Mouse (Mus musculus) retina, postnatal 7 days (tissue): ENCODE measurements around the gene Chd2.
A peak's percentile ranks its signal among the peaks of the same experiment; 100 is the strongest.
"Not testable (repeated sequence)": the region's sequence is repeated elsewhere in the genome, so short reads cannot be mapped to it uniquely, and the experiment has no call there.

ENCODE experiments used
- DNase-seq: peaks from one replicate; pipeline ENCODE4 v3.0.0-alpha.2; 2012; ENCODE audit warnings: low read depth, low spot score

Gene Chd2

DNA sequence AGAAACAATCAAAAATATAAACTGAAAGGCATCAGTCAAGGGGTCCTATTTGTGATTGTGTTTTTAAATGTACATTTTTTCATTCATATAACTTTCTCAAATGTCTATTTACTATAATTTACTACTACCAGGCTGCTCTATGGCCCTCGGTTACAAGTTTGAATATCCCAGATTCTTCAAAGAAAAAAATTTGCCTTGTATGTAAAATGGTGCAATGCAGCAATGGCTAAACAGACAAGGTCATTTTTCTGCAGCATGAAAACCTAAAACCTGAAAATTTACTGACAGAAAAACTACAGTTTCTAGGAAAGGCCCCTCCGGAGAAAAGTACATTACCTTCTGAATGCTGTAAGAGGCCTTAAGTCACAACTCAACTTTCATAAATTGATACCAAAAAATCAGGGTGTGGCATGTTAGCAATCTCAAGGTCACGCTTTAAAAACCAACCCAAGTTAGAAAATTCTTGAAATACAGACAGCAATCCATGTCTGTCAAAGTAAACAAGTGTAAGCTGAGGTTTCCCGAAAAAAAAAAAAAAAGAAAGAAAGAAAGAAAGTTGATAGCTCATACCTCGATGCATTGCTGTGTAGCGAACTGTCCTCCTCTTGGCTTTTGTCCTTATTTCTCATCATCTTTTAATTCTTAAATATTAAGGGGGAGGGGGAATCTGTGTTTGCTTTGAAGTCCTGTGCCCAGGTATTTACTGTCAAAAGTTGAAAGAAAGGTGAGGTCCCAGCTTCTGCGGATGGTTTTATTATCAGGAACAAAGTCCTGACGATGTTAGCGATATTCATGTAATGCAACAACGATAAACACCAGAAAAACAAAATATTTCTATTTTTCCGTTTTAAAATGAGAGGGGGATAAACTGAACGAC is 1.2 kb downstream of the Chd2 start:
- DNase-seq: no peak

DNA sequence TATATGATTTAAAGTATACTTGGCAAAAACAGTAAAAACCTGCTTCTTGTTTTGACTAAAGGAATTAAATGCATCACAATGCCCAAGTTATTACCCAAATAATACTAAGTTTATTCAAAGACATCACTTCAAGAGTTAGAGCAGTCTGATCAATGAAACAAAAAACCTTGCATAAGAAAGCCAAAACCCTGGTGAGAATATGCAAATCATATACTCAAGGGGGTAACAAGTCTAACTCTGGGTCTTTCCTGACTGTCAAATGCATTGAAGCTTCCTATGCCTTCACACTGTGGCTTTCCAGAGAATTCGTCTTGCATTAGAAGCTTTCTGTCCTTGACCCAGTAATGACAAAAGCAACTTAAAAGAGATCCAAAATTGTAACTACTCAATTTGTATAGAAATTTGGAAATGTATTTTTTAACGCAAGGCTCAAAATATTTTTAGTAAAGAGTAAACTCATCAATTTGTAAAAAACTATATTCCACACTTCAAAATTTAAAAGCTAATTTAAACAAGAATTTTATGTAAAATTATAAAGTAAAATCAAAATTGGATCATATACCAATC is 2.4 kb downstream of the Chd2 start:
- no peak for DNase-seq

DNA sequence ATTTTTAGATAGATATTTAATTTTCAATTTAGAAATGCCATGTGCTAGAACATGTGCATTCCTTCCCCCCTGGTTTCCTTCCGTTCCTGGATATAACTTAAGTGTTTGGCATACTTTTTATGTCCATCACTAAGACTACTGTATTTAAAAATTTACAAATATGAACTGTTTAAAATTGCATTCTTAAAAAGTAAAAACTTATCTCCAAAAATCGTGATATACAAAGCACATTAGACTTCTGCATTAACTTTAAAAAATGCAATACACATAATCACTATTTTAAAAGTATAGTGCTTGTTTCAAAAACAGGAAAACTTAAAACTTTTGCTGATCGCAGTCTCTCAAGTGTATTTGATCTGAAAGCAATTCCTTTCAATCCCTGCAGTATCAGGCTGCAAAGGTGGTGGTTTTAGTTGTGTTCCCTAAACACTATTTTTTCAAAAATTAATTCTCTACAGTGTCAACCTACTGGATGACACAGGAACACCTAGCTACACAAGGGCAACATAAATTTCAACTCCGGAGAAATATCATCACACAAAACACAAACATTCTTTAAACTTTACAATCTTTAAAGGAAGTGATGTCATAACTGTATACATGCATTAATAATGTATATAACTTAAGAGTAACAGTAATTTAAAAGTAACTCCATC is 3.1 kb downstream of the Chd2 start:
- DNase-seq: no peak

DNA sequence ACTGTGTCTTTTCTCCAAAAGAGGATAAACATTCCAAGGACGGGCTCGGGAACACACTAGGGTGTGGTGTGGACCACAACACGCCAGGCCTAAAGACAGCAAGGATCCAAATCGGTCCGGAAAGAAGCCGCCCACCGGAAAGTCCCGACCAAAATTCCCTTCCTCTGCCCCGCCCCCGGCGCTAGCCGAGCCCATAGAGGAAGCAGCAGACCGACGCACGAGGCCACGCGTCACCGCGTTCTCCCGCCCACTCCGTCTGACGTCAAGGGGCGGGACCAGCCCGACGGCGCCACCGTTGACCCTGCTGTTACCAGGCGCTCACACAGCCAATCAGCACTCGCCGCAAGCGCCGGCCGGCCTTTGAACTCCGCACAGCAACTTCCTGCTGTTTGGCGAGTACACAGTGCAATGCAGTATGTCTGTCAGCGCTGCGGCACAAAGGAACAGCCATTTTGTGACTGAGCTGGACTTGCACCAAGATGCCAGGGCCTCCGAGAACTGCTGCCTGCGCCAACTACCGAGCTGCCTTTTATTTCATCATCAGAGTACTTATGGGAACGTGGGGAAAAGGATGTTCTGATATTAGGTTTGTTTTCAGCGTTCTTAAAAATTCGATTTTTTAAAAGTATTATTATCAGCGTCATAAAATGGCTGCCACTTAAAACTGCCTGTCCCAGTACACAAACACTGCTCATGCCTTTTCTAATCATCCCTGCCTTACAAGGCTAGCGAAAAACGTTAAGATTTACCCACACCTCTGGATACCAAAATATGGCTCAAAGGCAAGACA is 3.8 kb downstream of the Chd2 start:
- DNase-seq: peak; percentile 97

DNA sequence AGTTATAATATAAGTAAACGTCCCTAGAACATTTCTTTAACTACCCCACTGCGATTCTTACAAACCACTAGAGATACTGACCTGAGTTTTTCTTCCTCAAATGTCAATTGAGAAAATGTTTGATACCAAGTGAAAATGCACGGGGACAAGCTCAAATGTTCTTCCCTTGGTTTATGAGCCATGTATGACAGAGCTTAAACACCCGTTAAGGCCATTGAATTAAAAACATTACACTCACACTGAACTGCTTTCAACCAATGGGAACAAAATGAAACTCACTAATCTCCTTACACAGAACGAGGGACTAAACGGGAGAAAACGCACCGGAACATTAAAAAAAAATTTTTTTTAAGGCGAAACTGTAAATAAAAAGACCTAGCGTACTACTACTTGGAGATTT is 4.4 kb downstream of the Chd2 start:
- no peak for DNase-seq

DNA sequence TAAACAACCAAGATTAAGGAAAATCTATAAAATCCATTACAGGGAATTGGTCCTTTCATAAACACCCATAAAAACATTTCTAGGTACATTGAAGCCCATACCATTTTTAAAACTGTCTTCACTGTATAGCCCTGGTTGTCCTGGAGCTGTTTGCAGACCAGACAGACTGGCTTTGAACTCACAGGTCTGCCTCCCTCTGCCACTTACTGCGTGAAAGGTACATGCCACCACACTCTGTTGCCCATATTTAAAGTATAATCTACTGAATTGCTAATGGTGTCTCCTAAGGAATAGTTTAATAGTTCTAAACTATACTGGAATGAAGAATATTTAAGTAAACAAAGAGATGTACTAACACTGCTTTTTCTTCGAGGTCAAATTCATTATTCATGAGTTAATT is 5.1 kb downstream of the Chd2 start:
- DNase-seq: no peak

DNA sequence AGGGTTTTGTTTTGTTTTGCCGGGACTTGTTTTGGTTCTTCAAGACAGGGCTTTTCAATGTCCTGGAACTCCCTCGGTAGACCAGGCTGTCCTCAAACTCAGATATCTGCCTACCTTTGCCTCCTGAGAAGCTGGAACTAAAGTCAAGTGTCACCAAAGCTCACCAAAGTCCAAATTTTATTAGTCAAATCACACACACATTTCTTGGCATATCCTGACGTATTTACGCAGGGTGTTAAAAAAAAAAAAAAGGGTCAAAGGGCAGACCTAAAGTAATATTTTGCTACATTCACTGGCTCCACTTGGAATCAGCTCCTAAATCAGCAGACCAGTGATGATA is 5.8 kb downstream of the Chd2 start:
- no peak for DNase-seq

DNA sequence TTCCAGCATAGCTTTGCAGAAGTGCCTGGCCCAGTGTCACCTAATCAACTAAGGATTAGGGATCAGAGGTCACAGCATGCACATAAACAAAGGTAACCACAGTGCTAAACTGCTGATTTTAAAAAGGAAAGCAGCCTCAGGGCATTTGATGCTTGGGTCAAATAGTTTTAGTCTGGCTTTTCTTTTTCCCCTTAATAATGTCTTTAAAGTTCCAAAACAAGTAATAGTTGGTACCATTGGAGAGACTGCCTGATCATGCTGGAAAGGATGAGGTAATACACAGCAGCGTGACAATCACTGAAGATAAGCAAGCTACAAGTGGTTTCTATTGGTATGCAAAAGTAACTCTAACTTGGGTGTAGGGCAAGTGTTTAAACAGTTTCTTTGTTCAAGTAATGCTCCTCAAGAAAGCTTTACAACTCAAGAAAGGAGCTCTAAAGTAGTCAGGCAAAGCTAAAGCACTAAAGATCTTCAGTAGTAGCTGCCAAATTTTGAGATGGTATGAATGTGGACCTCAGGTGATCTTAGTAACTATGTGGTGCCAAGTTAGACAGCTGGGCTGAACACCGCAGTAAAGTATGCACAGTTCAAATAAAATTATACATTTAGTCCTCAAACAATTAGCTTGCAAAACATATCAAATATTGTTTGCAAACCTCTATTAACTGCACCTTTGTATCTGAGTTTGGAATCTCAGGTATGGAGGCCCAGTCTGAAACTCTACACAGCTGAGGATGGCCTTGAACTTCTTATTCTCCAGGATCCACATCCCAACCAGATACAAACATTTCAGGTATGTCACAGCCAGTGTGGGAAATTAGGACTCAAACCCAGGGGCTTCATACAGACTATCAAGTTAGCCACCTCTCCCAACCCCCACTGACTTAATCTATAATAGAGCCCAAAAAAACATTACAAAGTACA is 6.4 kb downstream of the Chd2 start:
- DNase-seq: no peak

DNA sequence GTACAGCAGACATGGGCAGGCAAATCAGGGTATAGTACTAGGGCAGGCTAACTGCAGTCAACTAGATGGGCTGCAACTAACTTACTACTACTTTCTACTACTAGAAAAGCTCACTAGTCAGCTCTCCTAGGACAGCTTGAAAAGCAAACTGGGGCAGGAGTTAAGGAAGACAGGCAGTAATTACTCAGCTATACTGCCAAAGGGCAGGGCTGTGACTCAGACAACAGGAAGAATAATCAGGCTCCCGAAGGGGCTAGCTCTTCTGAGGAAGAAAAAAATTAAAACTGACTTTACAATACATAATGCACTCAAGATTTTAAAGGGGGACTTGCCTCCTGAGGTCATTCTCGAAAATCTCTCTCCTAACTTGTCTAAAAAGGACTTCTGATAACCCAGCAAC is 8.2 kb downstream of the Chd2 start:
- DNase-seq: no peak

DNA sequence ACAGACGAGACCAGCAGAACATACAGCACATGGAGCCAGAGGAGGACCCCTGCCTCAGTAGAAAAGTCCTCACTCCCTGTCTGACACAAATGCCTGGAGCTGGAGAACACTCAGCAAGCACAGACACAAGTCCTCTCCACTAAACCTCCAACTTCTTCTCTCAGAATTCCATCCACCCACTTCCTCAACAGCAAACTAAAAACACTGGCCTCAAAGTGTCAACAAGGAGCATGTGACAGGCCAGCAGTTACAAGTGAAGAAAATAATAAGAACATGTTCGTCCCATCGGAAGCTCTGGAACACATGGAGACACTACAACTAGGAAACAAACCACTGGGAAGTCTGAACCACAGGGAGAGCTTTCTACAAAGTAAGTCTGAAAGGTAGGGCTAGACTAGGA is 8.7 kb downstream of the Chd2 start:
- DNase-seq: no peak

DNA sequence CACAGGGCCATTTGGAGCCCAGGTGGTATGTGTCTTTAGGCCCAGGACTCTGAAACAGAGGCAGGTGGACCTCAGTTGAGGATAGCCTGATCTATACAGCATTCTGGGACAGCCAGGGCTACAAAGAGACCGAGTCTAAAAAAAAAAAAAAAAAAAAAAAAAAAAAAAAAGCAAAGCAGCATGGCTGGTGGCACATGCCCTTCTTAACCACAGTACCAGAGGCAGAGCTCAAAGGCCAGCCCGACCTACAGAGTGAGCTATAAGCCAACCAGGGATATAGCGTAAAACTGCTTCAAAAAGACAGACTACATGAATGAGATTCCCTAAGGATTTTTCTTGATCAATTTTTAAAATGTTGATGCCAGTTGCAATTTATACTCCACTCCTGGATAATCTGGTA is 9.5 kb downstream of the Chd2 start:
- no peak for DNase-seq

DNA sequence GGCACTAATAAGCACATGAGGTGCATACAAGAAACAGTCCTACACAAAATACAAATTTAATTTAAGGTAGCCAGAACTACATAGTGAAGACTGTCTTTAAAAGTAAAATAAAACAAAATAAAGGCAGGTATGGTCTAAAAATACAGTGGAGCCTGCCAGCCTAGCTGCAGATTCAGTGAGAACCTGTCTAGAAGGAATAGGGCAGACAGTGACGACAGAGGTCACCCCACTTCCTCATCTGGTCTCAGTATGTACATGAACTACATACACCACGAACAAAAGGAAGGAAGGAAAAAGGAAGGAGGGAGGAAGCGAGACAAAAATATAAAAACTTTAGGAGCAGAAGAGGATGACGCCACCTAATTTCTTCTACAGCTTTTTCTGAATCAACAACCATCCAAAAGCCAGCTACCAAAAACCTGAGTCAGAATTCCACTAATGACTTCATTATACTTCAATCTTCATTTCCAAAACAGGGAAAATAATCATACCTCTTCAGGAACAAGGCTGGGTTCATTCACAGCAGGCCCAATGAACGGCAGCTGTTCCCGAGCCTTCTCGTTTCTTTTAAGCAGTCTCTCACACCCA is 10.0 kb downstream of the Chd2 start:
- no peak for DNase-seq

DNA sequence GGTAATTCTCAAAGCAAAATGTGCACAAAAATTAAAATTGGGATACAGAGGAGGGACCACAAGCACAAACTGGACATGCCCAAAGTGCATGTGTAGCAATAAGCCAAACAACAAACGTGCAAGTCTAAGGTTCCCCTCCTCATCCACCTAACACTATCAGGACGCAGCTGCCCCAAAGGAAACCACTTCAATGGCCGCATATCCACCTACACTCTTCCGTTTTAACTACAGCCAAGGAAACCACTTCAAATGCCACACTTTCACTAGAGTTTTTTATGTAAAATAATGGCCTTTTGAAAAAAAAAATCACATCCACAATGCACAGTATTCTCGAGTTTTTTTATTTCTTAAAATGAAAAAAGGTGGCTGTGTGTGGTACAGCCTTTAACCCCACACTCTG is 10.8 kb downstream of the Chd2 start:
- no peak for DNase-seq

DNA sequence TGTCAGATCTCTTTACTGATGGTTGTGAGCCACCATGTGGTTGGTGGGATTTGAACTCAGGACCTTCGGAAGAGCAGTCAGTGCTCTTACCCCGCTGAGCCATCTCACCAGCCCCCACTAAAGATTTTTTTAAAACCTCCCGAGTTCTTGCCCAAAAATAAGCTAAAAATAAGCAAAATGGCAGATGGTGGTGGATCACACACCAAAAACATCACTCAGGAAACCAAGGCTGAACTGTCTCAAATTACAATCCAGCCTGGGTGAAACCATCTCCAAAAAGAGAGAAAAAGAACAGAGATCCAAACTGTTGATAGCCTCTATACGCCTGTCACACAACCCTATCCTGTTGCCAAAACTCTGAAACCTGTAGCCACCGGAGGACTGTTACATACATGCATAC is 11.5 kb downstream of the Chd2 start:
- no peak for DNase-seq

DNA sequence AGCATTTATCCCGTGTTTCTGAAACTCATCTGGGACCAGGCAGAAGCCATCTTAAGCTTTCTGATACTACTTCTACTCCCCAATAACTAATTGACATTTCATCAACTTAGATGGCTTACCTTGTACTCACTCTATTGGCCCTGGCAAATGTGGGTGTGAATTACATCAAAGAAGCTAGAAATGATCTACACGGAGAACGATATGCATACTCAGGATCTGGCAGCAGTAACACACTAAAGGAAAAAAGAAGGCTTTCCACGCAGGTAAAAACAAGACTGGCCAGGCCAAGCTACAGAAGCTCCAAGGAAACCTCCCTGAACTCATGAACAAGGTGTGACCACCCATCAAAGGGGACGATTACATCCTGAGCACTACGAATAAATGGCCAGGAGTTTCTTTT is 12.4 kb downstream of the Chd2 start:
- DNase-seq: no peak

DNA sequence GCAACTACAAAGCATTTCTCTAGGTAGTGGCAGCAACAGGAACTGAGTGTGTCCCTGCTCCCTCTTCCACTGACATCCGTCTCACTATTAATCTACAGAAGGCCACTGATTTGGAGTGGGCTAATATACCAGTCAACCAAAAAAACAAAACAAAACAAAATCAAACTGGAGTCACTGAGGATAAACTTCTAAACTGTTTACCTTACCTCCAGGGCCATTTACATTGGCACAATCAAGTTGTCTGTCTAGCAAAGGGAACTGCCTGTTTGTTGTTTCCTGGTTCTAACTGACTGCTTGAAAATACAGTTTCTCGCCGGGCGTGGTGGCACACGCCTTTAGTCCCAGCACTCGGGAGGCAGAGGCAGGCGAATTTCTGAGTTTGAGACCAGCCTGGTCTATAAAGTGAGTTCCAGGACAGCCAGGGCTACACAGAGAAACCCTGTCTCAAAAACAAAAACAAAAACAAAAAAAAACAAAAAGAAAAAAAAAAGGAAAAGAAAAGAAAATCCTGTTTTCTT is 13.2 kb downstream of the Chd2 start:
- not testable (repeated sequence) for DNase-seq

DNA sequence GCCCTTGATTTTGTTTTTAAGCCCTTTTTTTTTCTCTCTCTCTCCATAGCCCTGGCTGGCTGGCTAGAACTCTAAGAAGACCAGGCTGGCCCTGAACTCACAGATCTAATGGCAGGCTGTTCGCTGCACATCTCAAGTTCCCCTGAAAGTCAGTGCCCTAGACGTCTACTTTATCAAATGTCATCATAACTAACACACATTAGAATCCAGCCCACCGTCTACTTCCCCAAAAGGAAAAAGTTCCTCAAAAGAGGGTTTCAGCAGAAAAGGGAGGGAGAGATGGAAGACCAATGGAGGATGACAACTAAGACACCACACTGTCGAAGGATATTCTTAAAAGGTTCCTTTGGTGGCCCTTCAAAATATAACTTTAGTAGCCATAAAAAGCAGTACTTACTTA is 14.4 kb downstream of the Chd2 start:
- no peak for DNase-seq

DNA sequence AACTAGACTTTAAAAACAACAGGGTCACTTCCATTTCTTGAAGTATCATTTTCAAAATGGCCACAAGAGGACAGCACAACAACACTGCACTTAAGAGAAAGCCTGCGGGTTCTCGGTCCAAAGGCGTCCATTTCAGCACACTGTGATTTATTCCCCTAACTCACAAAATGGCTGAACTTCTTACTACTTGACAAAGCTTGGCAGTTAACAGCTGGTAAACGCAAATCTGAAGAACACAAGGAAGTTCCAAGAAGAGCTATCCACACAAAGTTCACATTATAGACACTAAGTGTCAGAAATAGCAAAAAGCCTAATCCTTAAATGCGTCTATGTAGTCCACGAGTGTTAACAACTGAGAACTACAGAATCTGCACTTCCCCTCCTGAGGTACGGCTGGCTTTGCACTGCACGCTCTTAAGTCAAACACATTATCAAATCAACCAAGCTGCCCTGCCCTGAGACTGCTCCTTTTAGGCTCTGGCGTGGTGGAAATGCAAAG is 17.1 kb downstream of the Chd2 start:
- peak; percentile 64 for DNase-seq

DNA sequence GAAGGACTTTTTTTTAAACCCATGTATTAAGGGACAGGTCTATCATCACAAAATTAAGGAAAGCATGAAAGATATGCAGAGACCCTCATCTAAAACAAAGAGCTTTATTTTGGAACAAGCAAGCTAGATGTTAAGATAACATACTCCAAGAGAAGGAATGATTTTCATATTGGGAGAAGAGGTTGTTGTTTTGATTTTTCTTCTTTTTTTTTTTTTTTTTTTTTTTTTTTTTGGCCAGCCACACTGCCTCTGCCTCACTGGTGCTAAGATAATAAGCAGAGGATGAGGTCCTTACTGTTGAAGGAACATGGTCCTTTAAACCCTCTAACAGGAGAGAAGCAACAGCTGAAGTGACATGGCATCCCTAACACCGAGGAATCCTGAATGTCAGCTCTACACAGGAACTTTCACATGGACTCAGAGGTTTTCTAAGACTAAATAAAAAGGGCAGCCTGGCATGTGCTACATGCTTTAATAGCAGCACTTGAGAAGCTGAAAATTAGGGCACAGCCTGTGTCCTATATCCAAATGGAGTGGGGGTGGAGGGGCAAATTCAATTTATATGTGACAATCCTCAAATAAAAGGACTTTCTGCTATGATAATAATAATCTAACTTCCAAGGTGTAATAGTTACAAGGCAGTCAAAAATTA is 17.9 kb downstream of the Chd2 start:
- DNase-seq: no peak

DNA sequence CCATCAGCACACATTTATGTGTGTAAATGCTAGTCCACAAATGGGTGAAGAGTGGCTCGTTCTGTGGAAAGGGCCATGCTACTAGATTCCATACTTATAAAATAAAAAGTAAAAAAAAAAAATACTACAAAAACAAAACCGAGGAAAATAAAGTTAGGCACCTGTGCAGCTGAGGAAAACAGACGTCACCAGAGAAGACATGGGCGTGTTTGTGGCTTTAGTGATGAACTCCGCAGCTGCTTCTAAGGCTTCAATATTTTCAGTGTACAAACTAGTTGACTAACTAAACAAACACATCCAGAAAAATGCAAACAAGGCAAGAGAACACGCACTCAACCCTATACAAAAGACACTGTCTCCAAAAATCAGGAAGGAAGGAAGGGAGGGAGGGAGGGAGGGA is 18.4 kb downstream of the Chd2 start:
- no peak for DNase-seq
